Mouse (Mus musculus) liver, embryonic 14.5 days (tissue): Measurements from ENCODE around the gene Larp1. TPM values are rescaled to one million over a fixed set of nuclear protein-coding genes. Genes with fewer than 3 reads are reported as not detected.

ENCODE experiments used
- ATAC-seq: fragments of 200-750 bp; cut with Nextera tagmentation; 2 replicates; pipeline ENCODE4 v1.8.0; 2017; ENCODE audit warnings: moderate number of reproducible peaks, mild to moderate bottlenecking, moderate library complexity; ENCODE audit not compliant: insufficient read depth
- DNase-seq, 3 experiments: peaks; one replicate each; pipeline ENCODE4 v3.0.0-alpha.2; 2012 to 2013; ENCODE audit warnings: low read depth in 3 of 3, low spot score in 3 of 3
- H3K27ac ChIP-seq: fragments of 300-500 bp; sonication (generic); 2 replicates; pipeline ENCODE4 v1.5.1; 2014; ENCODE audit warnings: moderate library complexity, mild to moderate bottlenecking, control low read depth, inconsistent platforms
- H3K27me3 ChIP-seq: fragments of 300-500 bp; sonication (generic); 2 replicates; pipeline ENCODE4 v1.6.1; 2014; ENCODE audit warnings: mild to moderate bottlenecking, low read length, moderate library complexity; ENCODE audit not compliant: control insufficient read depth, insufficient read depth
- H3K36me3 ChIP-seq: fragments of 300-500 bp; sonication (generic); replicated peaks from 2 replicates; pipeline ENCODE4 v1.6.1; 2014; ENCODE audit warnings: low read depth; ENCODE audit not compliant: control insufficient read depth, insufficient read depth
- H3K4me1 ChIP-seq, 2 experiments: fragments of 200-500 bp in 1 of 2; fragments of 300-500 bp in 1 of 2; sonication (generic) in 1 of 2; replicated peaks; 2 replicates each; pipeline ENCODE4 v1.6.1; 2012 to 2014; ENCODE audit warnings: antibody characterized with exemption in 1 of 2, inconsistent platforms in 1 of 2, low read length in 1 of 2; ENCODE audit not compliant: control insufficient read depth in 2 of 2, insufficient read depth in 2 of 2
- H3K4me2 ChIP-seq: fragments of 300-500 bp; sonication (generic); 2 replicates; pipeline ENCODE4 v1.6.1; 2014; ENCODE audit warnings: low read depth, mild to moderate bottlenecking, control low read depth, moderate library complexity
- H3K4me3 ChIP-seq, 2 experiments: fragments of 200-500 bp in 1 of 2; fragments of 300-500 bp in 1 of 2; sonication (generic) in 1 of 2; 2 replicates each; pipeline ENCODE4 v1.5.1; 2012 to 2014; ENCODE audit warnings: low read depth in 2 of 2, low read length in 2 of 2, mild to moderate bottlenecking in 2 of 2, control low read depth in 1 of 2, inconsistent platforms in 1 of 2, moderate library complexity in 1 of 2; ENCODE audit not compliant: insufficient read depth in 1 of 2
- H3K9ac ChIP-seq: fragments of 300-500 bp; sonication (generic); replicated peaks from 2 replicates; pipeline ENCODE4 v1.6.1; 2014; ENCODE audit warnings: mild to moderate bottlenecking, control low read depth, moderate library complexity
- H3K9me3 ChIP-seq: fragments of 300-500 bp; sonication (generic); 2 replicates; pipeline ENCODE4 v1.6.1; 2016; ENCODE audit warnings: low read length, mixed read lengths; ENCODE audit not compliant: control insufficient read depth
- CTCF ChIP-seq: IDR thresholded peaks from 2 replicates; pipeline ENCODE4 v1.5.1; 2016; ENCODE audit warnings: antibody characterized with exemption, low read depth, control low read depth
- EP300 ChIP-seq: IDR thresholded peaks from 2 replicates; pipeline ENCODE4 v1.6.1; 2016; ENCODE audit warnings: antibody characterized with exemption, low read depth
- WGBS: fragments of 180-500 bp; shearing (Covaris S2); extraction: QIAGEN DNeasy Blood & Tissue Kit; methylation state at CpG from one replicate; pipeline ENCODE4 v1.1.7; 2014; ENCODE audit not compliant: insufficient replicate concordance; 5-methylcytosine and 5-hydroxymethylcytosine counted together
- polyA plus RNA-seq, 2 experiments: library from polyadenylated mRNA; depleted of rRNA in 1 of 2; stranded (reverse) in 1 of 2; unstranded in 1 of 2; fragments of >200 nt; fragmentation: Nextera tagmentation in 1 of 2; extraction: Ambion mirVana in 1 of 2; gene quantifications; 2 replicates each; pipeline versions ENCODE4 v1.2.1 to v1.2.3; 2012 to 2014

Larp1 gene
- polyA plus RNA-seq (2012; rRNA removed) (21.1 and 25.5 TPM in 2 replicates), polyA plus RNA-seq (2014; fragmentation: Nextera tagmentation; extraction: Ambion mirVana) (15.8 and 19.0 TPM in 2 replicates)

- Histone ChIP-seq H3K27ac (peak within 1 kb of the TSS; percentile 88), H3K4me3 (peak within 1 kb of the TSS; percentile 78 to 92), H3K36me3 (no peaks in the 10 kb centered on the region), H3K4me2 (peak within 1 kb of the TSS; percentile 92), H3K9me3 (no peaks in the 10 kb centered on the region), H3K9ac (peak within 1 kb of the TSS; percentile 93), H3K27me3 (no peaks in the 10 kb centered on the region), H3K4me1 (peaks cover 39 to 40% of the 10 kb centered on the region in 2 experiments)
- DNase-seq (no peak), ATAC-seq (peak; percentile 54)
- TF ChIP-seq CTCF (no peak), EP300 (no peak)
- WGBS: under 1% methylated on average over 84 of the region's 84 CpGs
Observed at GRCm38 (mm10) chr11:58009051-58009515, at the start of gene Larp1. Gene Larp1 (plus strand): TSS chr11:58009064.

- Histone ChIP-seq H3K4me2 (peak overlapping the region; percentile 51), H3K4me1 (peaks cover 67 to 76% of the 10 kb centered on the region in 2 experiments)
- TF ChIP-seq CTCF (no peak), EP300 (peak; percentile 84)
Observed at GRCm38 (mm10) chr11:57959924-57960323, 48.9 kb upstream of the Larp1 start.

GRCm38 (mm10) chr11:57962382-57963285, 46.2 kb upstream of the Larp1 start:
- Histone ChIP-seq H3K27ac (peak overlapping the region; percentile 85), H3K4me1 (peaks cover 48 to 57% of the 10 kb centered on the region in 2 experiments), H3K4me3 (peak overlapping the region; percentile 76 to 98), H3K36me3 (no peaks in the 10 kb centered on the region), H3K27me3 (no peaks in the 10 kb centered on the region), H3K9me3 (no peaks in the 10 kb centered on the region), H3K9ac (peak overlapping the region; percentile 91), H3K4me2 (peak overlapping the region; percentile 96)
- WGBS: under 1% methylated on average over 40 of the region's 40 CpGs
- DNase-seq (peak; percentile 75 to 79 (median 77)), ATAC-seq (peak; percentile 86)
- TF ChIP-seq CTCF (no peak; the same call in 1 of the 2 replicates), EP300 (no peak)

More at GRCm38 (mm10) chr11:57959924-57960323, 48.9 kb upstream of the Larp1 start:
- H3K9ac ChIP-seq: peak overlapping the region; percentile 47
- H3K27ac ChIP-seq: peak overlapping the region; percentile 88
- H3K36me3 ChIP-seq: no peaks in the 10 kb centered on the region
- ATAC-seq (peak; percentile 52), DNase-seq (peak; percentile 78 to 83 (median 80))
- WGBS: 50% methylated on average over 2 of the region's 2 CpGs
- no peaks in the 10 kb centered on the region for H3K27me3 ChIP-seq
- no peaks in the 10 kb centered on the region for H3K9me3 ChIP-seq
- no peak overlapping the region for H3K4me3 ChIP-seq

GRCm38 (mm10) chr11:57963291-57963870, 45.5 kb upstream of the Larp1 start:
- H3K27ac ChIP-seq: peak overlapping the region; percentile 85
- TF ChIP-seq EP300 (no peak), CTCF (no peak)
- no peaks in the 10 kb centered on the region for H3K36me3 ChIP-seq
- peaks cover 44 to 50% of the 10 kb centered on the region in 2 experiments for H3K4me1 ChIP-seq
- peak overlapping the region; percentile 96 for H3K4me2 ChIP-seq
- H3K9me3 ChIP-seq: no peaks in the 10 kb centered on the region
- H3K9ac ChIP-seq: peak overlapping the region; percentile 91
- no peaks in the 10 kb centered on the region for H3K27me3 ChIP-seq
- no peak for ATAC-seq
- peak overlapping the region; percentile 76 to 98 for H3K4me3 ChIP-seq
- DNase-seq: no peak
- WGBS: 47% methylated on average over 9 of the region's 9 CpGs
